Mouse (Mus musculus): Measurements from ENCODE around the gene Sh3glb2. TPM values are rescaled to one million over a fixed set of nuclear protein-coding genes. Genes with fewer than 3 reads are reported as not detected.
A peak's percentile ranks its signal among the peaks of the same experiment; 100 is the strongest.

The Sh3glb2 gene
- polyA plus RNA-seq, 1 experiment from 2014 or later: 80.3 TPM

DNA sequence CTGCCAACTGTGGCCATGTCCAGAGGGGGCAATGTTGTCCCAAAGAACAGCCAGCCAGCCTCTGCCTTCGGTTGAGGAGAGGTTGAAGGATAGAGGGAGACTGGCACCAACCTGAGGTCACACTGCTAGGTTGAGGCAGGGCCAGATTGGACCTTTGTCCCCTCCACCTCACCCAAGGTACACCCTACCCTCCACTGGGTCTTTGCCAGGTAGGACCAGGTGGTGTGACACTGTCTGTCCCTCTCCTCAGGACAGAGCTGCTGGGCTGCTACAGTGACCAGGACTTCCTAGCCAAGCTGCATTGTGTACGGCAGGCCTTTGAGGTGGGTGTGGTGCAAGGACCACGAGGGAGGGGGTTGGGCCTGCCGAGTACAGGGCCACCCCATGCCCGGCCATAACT lies 18.6 kb upstream of the Sh3glb2 start:
- peaks cover 69% of the 10 kb centered on the region for H3K36me3 ChIP-seq
- H3K4me2 ChIP-seq: no peak overlapping the region

DNA sequence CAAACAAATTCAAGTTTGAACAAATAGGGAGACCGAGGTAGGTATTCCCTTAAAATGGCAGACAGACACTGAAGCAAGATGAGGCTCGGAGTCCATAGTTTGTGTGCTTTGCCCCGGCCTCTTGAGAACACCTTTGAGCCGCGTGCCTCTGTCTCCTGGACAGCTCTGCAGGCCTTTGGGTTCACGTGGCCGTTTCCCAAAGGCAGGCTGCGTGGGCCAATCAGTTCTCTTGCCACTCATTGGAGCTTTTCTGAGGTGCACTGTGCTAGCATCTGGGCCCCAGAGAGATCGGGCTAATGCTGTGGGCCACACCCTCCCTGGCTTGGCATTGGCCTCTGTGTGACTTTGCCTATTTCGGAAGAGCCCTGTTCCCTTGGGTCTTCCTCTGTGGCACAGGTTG lies 16.8 kb upstream of the Sh3glb2 start:
- Histone ChIP-seq H3K27ac (no peak overlapping the region), H3K4me1 (no peaks in the 10 kb centered on the region), H3K4me3 (no peak overlapping the region), H3K4me2 (no peak overlapping the region), H3K9ac (no peak overlapping the region), H3K36me3 (peaks cover 70% of the 10 kb centered on the region), H3K9me3 (no peaks in the 10 kb centered on the region), H3K27me3 (no peaks in the 10 kb centered on the region)
- ATAC-seq (ENCODE audit: borderline replicate concordance, extremely low read depth, low FRiP score, low TSS enrichment): no peak
- 90% methylated on average over 10 of the region's 10 CpGs for WGBS

More for the DNA sequence above, 18.6 kb upstream of the Sh3glb2 start:
- Histone ChIP-seq H3K4me1 (no peaks in the 10 kb centered on the region), H3K9me3 (no peaks in the 10 kb centered on the region), H3K27ac (no peak overlapping the region), H3K4me3 (no peak overlapping the region), H3K27me3 (no peaks in the 10 kb centered on the region), H3K9ac (no peak overlapping the region)
- ATAC-seq (ENCODE audit: borderline replicate concordance, extremely low read depth, low FRiP score, low TSS enrichment): no peak
- 88% methylated on average over 5 of the region's 5 CpGs for WGBS

DNA sequence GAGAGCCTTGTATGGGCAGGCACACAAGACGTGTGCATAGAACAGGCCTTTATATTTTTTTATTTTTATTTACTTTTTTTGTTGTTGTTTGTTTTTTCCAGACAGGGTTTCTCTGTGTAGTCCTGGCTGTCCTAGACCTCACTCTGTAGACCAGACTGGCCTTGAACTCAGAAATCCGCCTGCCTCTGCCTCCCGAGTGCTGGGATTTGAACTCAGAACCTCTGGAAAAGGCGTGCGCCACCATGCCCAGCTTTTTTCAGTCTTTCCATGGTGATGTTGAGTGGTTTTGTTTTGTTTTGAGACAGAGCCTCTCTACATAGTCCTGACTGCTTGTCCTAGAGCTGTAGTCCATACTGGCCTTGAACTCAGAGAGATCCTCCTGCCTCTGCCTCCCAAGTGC lies 13.6 kb upstream of the Sh3glb2 start:
- ATAC-seq (ENCODE audit: borderline replicate concordance, extremely low read depth, low FRiP score, low TSS enrichment): no peak
- Histone ChIP-seq H3K27ac (no peak overlapping the region), H3K4me1 (no peaks in the 10 kb centered on the region), H3K9me3 (no peaks in the 10 kb centered on the region), H3K4me2 (no peak overlapping the region), H3K9ac (no peak overlapping the region), H3K27me3 (no peaks in the 10 kb centered on the region), H3K4me3 (no peak overlapping the region), H3K36me3 (peaks cover 83% of the 10 kb centered on the region)
- WGBS: 96% methylated on average over 5 of the region's 5 CpGs

DNA sequence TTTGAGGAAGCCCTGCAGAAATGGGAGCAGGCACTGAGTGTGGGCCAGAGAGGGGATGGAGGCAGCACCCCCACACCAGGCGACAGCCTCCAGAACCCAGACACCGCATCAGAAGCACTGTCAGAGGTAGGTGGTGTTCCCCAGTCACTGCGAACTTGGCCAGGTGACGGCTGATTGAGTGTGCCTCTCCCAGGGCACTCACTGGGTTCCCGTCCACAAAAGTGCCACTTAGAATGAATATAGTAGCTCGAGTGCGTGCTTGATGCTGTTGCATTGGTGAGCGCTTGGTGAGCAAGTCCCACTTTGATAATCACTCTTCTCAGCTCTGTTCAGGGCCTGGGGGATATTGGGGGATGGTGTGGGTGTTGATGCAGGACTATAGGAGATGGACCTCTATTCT lies 12.4 kb upstream of the Sh3glb2 start:
- Histone ChIP-seq H3K27me3 (no peaks in the 10 kb centered on the region), H3K36me3 (peaks cover 74% of the 10 kb centered on the region), H3K4me3 (no peak overlapping the region), H3K4me1 (0 out of 2 replicates have a peak, but pooled peaks cover under 1% of the 10 kb centered on the region), H3K9ac (no peak overlapping the region), H3K27ac (no peak overlapping the region), H3K9me3 (no peaks in the 10 kb centered on the region), H3K4me2 (no peak overlapping the region)
- 89% methylated on average over 8 of the region's 8 CpGs for WGBS
- no peak for ATAC-seq (ENCODE audit: borderline replicate concordance, extremely low read depth, low FRiP score, low TSS enrichment)

DNA sequence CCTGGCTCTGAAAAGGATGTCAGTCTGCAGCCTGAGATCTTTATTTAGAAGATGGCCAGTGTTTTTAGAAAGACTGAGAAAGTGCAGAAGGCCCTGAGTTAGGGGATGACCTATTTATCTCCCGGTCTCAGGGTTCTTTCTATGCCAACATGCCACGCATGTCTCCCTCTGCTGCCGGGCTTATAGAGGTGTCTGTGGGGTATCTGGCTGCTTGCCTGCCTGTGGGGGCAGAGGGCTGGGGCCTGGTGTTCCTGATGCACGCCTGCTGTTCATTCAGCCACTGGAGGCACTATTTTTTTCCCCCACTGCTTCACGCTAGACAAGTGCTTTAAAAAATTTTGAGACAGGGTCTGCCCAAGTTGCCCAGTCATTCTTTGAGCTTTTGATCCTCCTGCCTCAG lies 7.1 kb upstream of the Sh3glb2 start:
- H3K4me3 ChIP-seq: no peak overlapping the region
- no peak overlapping the region for H3K4me2 ChIP-seq
- H3K36me3 ChIP-seq: peaks cover 34% of the 10 kb centered on the region
- H3K4me1 ChIP-seq: peaks cover 22% of the 10 kb centered on the region
- H3K27ac ChIP-seq: no peak overlapping the region; the same call in 1 of the 2 replicates
- H3K9me3 ChIP-seq: no peaks in the 10 kb centered on the region
- ATAC-seq (ENCODE audit: borderline replicate concordance, extremely low read depth, low FRiP score, low TSS enrichment): no peak
- 36% methylated on average over 5 of the region's 5 CpGs for WGBS
- H3K27me3 ChIP-seq: no peaks in the 10 kb centered on the region
- H3K9ac ChIP-seq: no peak overlapping the region

DNA sequence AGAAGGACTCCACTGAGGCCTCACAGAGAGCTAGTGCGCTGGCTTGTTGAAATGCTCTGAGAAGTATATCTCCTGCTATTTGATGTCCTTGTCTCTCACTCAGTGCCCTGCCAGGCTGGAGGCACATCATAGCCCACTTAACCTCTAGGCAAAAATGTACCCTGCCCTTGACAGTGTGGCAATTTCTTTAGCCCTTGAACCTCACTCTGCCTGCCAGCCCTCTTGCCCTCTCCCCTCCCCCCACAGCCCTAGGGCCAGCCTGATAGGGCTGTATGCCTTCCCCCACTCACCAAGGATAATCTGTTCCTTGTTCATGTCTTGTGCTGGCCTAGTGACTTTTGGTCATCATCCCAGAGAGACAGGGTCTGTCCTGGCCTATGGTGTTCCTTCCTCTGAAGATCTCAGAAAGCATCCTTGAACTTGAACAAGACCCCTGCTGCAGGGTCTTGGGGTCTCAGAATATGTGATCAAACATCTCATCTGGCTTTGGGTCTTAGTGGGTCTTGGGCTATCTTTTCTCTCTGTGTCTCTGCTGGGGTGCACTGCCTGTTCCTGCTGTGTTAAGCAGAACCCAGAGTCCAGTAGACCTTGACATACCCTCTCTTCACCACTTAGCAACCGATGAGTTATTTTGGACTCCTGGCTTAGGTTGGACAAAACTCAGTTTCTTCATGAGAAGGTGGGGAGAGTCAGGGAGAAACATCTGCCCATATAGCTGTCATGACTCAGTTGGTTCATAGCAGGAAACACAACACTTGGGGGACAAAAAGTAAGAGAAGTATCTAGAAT lies 6.3 kb upstream of the Sh3glb2 start:
- WGBS: 88% methylated on average over 2 of the region's 2 CpGs
- Histone ChIP-seq H3K9ac (peak overlapping the region; percentile 89), H3K4me3 (peak overlapping the region; percentile 88), H3K9me3 (no peaks in the 10 kb centered on the region), H3K36me3 (peaks cover 27% of the 10 kb centered on the region), H3K4me1 (peaks cover 22% of the 10 kb centered on the region), H3K27ac (no peak overlapping the region; the same call in 1 of the 2 replicates), H3K27me3 (no peaks in the 10 kb centered on the region), H3K4me2 (peak overlapping the region; percentile 85)
- no peak for ATAC-seq (ENCODE audit: borderline replicate concordance, extremely low read depth, low FRiP score, low TSS enrichment)

DNA sequence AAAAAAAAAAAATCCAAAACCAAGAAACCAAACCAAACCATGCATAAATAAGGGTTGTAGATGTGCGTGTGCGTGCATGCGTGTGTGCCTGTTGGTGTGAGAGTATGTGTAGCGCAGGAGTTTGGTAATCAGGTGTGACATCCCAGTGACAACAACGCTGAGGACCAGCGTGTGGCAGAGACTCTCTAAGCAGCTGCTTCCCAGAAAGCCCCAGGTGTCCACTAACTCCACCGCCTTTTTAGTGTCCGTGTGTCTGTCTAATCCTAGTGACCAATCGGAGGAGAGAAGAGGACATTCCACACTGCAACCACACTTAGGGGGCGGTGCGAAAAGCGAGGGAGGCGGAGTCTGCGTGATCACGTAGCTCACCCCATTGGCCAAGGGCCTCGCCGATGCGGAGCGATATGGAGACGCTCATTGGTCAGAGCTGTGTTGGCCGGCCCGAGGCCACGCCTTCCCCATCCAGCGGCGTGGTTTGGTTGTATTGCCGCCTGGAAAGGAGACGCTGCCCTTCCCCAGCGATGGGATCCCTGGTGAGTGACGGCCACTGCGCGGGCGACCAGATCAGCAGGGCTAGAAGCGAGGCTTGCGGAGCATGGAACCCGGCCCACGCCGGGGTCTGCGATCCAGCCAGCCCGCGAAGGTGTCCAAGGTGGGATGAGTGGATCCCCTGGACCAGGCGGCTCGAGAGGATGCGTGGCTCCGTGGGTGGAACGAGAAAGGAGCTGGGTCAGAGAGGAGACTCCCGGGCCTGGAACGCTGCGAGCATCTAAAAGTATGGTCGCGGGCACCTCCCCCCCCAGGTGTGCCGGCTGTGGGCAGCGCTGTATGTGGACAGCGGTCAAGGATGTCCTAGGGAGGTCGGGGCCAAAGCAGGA lies 4.9 kb upstream of the Sh3glb2 start, which contains the start of gene Miga2:
Miga2 (plus strand) TSS at position 461 of the 878 bp plus-strand sequence.
- peak within 1 kb of the TSS; percentile 88 for H3K4me3 ChIP-seq
- peak; percentile 99 for ATAC-seq (ENCODE audit: borderline replicate concordance, extremely low read depth, low FRiP score, low TSS enrichment)
- under 1% methylated on average over 54 of the region's 54 CpGs for WGBS

DNA sequence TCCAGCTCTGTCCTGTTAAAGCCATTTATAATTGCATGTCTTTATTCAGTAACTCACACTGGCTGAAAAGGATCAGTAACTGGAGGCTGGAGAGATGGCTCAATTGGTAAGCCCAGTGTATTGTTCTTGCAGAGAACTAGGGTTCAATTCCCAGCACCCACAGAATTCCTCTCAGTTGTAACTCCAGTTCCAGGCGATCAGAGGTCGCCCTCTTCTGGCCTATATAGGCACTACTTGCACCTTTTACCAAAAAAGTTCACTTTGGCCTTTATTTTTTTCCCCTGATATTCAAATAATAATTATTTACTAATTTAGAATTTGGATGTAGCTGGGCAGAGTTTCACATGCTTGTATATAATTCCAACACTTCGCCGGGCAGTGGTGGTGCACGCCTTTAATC lies 3.7 kb upstream of the Sh3glb2 start:
- Histone ChIP-seq H3K4me1 (peaks cover 36% of the 10 kb centered on the region), H3K9me3 (no peaks in the 10 kb centered on the region)

More for the DNA sequence above, 4.9 kb upstream of the Sh3glb2 start, which contains the start of gene Miga2:
- Histone ChIP-seq H3K9me3 (no peaks in the 10 kb centered on the region), H3K27ac (peak within 1 kb of the TSS; percentile 79), H3K27me3 (no peaks in the 10 kb centered on the region), H3K36me3 (peaks cover 12% of the 10 kb centered on the region), H3K4me1 (peaks cover 26% of the 10 kb centered on the region), H3K4me2 (peak within 1 kb of the TSS; percentile 85), H3K9ac (peak within 1 kb of the TSS; percentile 89)

DNA sequence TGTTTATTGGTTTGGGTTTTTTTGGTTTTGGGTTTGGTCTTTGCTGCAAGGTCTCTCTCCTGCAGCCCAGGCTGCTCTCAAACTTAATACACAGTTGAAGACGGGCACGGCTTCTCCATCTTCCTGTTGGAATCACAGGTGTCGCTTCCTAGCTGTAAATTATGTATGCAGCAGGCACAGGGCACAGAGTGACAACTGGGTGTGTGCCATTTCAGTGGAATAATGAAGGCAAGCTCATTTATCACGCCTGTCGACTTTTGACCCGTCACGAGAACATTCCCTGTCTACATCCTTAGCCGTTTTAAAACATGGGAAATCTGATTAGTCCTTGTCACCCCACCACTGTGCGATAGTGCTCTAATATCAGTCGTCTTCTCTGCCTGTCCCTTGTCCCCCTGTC lies 1.5 kb upstream of the Sh3glb2 start:
- Histone ChIP-seq H3K4me2 (no peak overlapping the region), H3K36me3 (no peaks in the 10 kb centered on the region)

More for the DNA sequence above, 3.7 kb upstream of the Sh3glb2 start:
- 74% methylated on average over 5 of the region's 5 CpGs for WGBS
- Histone ChIP-seq H3K27ac (no peak overlapping the region), H3K9ac (no peak overlapping the region), H3K27me3 (no peaks in the 10 kb centered on the region), H3K4me2 (no peak overlapping the region), H3K4me3 (no peak overlapping the region), H3K36me3 (peaks cover 2% of the 10 kb centered on the region)
- no peak for ATAC-seq (ENCODE audit: borderline replicate concordance, extremely low read depth, low FRiP score, low TSS enrichment)

DNA sequence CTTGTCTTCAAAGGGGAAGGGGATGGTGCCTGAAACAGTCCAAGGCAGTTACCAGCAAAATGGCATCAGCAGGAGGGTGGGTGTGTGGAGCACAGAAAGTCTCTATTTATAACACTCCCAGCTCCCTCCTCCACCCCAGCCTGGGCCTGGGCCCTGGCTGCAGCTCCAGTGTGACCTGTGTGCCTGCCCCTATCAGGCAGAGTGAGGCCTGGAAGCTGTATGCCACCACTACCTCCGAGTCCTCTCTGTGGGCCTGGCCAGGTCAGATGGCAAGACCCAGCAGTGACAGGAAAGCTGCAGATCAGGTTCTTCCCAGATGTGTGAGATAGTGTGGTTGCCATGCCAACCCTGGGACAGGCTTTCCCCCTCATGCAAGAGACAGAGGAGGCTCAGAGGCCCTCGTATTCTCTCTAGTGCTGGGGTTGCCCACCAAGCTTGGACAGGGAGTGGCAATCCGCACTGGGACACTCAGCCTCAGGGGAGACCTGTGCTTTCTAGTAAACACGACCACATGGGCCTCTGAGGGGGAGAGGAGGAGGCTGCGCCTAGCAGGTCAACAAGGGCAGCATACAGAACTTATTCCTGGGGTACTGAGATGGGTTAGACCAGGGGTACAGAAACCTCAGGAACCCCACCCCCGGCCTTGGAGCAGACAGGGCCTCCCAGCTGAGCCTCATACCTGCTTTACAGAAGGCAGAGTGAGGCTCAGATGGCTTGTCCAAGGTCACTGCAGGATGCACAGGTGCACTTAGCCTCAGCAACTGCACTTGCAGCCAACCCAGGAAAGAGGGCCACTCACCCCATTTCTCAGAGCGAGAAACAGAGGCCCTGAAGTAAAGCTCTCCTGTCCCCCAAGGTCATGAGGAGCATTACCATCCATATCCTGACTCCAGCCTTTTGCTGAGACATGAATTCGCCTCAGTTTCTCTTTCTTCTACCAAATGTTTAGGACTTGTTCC lies 1.3 kb downstream of the Sh3glb2 start:
- peaks cover 8% of the 10 kb centered on the region; the same call in 1 of the 2 replicates for H3K36me3 ChIP-seq
- H3K4me3 ChIP-seq: peak overlapping the region; percentile 66
- H3K4me1 ChIP-seq: peaks cover 33% of the 10 kb centered on the region
- H3K9me3 ChIP-seq: no peaks in the 10 kb centered on the region
- WGBS: 45% methylated on average over 8 of the region's 8 CpGs
- no peak for ATAC-seq (ENCODE audit: borderline replicate concordance, extremely low read depth, low FRiP score, low TSS enrichment)
- no peaks in the 10 kb centered on the region for H3K27me3 ChIP-seq
- H3K27ac ChIP-seq: peak overlapping the region; percentile 79
- peak overlapping the region; percentile 96 for H3K4me2 ChIP-seq
- peak overlapping the region; percentile 81; the same call in 1 of the 2 replicates for H3K9ac ChIP-seq

More for the DNA sequence above, 1.5 kb upstream of the Sh3glb2 start:
- WGBS: 53% methylated on average over 10 of the region's 10 CpGs
- Histone ChIP-seq H3K27ac (no peak overlapping the region), H3K9ac (no peak overlapping the region), H3K4me1 (peaks cover 45% of the 10 kb centered on the region), H3K27me3 (no peaks in the 10 kb centered on the region), H3K9me3 (no peaks in the 10 kb centered on the region), H3K4me3 (no peak overlapping the region)
- no peak for ATAC-seq (ENCODE audit: borderline replicate concordance, extremely low read depth, low FRiP score, low TSS enrichment)

DNA sequence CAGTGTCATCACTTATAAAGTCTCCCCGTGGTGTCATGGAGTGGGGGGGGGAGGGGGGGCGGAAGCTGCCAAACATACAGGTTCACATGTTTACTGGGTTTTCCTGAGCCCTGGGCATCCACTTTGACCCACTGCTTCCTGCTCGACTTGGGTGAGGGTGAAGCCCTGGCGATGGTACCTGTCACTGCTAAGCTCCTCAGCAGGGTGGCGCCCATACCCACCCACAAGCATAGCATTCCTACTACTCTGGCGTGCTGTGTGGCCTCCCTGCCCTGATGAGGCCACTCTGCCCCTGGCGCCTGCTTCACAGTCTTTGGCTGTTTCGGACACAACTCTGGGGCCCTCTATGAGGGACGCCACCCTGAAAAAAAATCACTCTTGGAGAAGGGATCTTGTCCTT lies 2.2 kb downstream of the Sh3glb2 start:
- no peak for ATAC-seq (ENCODE audit: borderline replicate concordance, extremely low read depth, low FRiP score, low TSS enrichment)
- Histone ChIP-seq H3K9ac (no peak overlapping the region), H3K4me1 (peaks cover 33% of the 10 kb centered on the region), H3K9me3 (no peaks in the 10 kb centered on the region), H3K4me3 (no peak overlapping the region), H3K27ac (no peak overlapping the region), H3K36me3 (peaks cover 9% of the 10 kb centered on the region; the same call in 1 of the 2 replicates), H3K4me2 (no peak overlapping the region), H3K27me3 (no peaks in the 10 kb centered on the region)
- WGBS: 53% methylated on average over 9 of the region's 9 CpGs

All from lung, embryonic 15.5 days (tissue).